Mouse (Mus musculus): Measurements from ENCODE around the gene Lypd8.

DNA sequence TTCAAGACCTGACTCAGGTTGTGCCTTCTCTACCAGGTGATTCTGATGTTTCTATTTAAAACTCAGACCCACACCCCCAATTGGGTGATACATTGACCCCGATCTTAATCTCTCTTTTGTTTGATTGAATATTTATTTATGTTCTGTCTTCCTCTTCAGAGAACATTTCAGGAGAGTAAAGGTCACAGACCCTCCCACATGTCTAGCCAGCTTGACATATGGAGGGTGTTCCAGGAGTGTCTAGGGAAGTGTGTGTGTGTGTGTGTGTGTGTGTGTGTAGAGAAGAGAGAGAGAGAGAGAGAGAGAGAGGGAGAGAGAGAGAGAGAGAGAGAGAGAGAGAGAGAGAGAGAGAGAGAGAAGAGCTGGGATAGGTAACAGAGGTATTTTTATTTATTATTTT is 1.2 kb upstream of the Lypd8 start:
- TF ChIP-seq CTCF (IDR thresholded peaks at IDR 0.05; ENCODE audit: low read depth, low read length) (no peak), POLR2A (IDR thresholded peaks at IDR 0.05; ENCODE audit: extremely low read depth, insufficient read depth, low read length) (no peak)
